Mouse (Mus musculus) liver, embryonic 14.5 days (tissue): ENCODE measurements around the gene C1qtnf6.

Experiments
- CTCF ChIP-seq: IDR thresholded peaks from 2 replicates; pipeline ENCODE4 v1.5.1; 2016; ENCODE audit warnings: antibody characterized with exemption, low read depth, control low read depth
- EP300 ChIP-seq: IDR thresholded peaks from 2 replicates; pipeline ENCODE4 v1.6.1; 2016; ENCODE audit warnings: antibody characterized with exemption, low read depth

- TF ChIP-seq CTCF = no peak
- no peak for TF ChIP-seq EP300
Measured at GRCm38 (mm10) chr15:78480111-78480510, 51.1 kb downstream of the C1qtnf6 start.
